Mouse (Mus musculus) layer of hippocampus, adult 11-12 months (tissue): Measurements from ENCODE around the gene Set.

Experiments
- DNase-seq: peaks from one replicate; pipeline ENCODE4 v3.0.0; 2022; ENCODE audit warnings: low spot score

The Set gene

DNA sequence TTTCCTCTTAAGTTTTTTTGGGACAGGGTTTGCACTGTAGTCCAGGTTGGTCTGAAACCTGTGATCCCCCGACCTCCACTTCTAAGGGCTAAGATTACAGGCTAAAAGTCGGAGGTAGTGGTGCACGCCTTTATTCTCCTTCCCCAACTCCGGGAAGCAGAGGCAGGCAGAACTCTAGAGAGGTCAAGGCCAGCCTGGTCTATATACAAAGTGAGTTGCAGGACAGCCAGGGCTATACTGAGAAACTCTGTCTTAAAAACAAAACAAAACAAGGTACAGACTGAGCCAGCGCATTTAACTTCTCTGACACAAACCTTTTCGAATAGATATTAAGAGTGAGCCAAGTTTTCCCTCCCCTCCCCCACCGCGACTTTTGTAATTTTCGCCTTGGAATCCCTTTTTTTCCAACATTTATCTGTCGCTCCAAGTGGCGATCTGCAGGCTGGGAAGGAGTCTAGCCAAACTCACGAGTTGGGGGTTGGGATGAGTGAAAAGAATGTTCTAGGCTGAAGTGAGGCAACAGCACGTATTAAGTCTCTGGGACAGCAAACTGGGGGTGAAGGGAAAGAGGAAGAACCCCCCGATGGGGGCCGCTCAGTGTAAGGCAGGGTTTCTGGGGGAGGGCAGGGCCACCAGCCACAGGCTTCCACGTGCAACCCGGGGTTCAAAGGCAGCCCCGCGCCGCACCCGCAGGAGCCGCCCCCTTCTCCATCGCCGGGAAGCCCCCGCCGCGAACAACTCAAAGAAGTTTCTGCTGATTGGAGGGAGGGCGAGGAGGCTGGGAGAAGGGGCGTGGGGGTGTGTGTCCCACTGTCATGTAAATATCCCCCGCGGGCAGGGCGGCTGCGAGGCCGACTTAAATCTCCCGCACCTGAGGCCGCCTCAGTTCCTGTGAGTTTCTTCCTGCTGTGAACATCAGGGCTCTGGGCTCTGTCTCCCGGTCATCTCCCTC is 4.3 kb downstream of the Set start:
- DNase-seq: no peak

- peak; percentile 39 for DNase-seq
Measured at GRCm38 (mm10) chr2:30062249-30063093, 5.3 kb downstream of the Set start.

DNA sequence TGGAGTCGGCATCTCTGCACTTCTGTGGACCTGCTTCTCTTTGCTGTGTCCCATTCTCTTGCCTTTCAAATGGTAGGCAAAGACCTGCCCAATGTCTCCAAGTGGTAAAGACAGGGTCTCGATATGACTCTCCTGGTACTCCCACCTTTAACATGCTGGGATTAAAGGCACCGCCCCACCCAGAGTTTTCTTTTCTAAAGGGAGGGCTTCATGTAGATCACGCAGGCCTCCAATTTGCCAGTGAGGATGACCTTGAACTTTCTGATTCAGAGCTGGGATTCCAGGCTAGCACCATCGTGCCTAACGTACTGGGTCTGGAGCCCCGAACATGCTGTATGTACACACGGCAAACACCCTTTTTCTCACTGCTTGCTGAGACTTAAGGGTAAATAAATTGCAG is 6.1 kb downstream of the Set start:
- DNase-seq: no peak

DNA sequence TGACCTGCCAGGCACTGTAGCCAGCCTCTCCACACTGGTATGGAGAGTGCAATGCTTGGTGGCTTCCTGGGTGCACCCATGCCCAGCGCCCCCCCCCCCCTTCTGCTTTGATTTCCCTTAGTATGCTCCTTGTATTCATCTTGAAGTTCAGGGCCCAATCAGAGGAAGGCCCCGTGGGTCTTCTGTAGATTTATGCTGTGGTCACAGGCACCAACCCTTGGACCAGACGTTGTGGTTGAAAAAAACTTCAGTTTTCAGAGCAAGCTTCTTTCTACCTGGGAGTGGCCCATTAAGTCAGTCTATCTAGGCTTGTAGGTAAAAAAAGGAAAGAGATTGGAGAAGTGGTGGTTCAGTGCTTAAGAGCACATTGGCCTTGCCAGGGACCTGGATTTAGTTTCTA is 6.6 kb downstream of the Set start:
- DNase-seq: no peak

DNA sequence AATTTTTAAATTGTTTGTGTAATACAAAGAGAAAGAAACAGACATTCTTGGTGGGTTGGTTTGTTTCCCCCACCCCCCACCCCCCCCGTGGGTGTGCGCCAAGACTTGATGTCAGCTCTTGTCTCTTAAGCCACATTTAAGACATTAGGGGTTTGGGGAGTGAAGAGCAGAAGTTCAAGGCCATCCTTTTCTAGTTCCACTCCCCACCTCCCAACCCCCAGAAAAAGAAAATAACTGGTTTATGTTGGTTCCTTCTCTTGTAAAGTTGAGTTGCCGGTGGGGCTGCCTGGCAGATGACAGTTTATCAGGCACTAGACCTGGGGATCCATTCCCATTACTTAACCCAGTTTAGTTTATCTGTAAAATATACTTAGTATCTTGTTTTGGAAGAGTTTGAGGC is 7.1 kb downstream of the Set start:
- DNase-seq: no peak

GRCm38 (mm10) chr2:30066046-30066901 is 9.1 kb downstream of the Set start:
- DNase-seq: peak; percentile 92

DNA sequence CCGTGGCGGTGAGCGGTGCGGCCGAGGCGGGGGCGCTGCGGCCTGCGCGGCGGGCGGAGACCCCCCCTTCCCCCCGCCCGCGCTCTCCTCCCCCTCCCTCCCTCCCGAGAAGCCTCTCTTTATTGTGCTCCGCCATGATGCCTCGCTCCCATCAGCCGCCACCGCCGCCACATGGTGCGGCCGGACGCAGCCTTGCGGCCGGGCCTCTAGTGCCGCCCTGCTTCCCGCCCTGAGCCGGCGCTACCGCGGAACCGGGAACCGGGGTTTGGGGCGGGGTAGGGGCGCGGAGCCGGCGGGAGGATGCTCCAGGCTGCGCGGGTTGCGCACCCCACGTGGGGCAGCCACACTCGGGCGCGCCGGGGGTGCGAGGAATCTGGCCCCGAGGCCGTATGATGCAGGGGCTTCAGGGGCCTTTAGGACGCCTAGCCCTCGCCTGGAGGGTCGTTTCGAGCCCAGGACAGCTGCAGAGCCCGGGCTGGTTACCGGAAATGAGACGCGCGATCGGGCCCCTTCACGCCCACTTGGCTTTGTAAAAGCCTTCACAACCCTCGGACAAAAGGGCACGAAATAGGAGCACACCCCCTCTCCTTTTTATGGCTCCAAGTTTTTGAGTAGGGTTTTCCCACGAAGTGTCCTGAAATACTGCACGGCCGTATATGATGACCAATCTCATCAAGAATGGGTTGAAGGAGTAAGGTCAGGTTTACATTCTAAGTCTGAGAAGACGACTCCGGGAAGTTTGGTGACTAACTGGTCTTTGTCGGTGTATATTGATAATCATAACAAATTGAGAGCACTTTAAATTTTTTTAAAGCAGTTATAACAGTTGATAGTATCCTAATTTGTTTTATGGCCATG is 10.1 kb downstream of the Set start:
- DNase-seq: peak; percentile 33

- DNase-seq: no peak
Measured at GRCm38 (mm10) chr2:30067962-30068361, 10.8 kb downstream of the Set start.

DNA sequence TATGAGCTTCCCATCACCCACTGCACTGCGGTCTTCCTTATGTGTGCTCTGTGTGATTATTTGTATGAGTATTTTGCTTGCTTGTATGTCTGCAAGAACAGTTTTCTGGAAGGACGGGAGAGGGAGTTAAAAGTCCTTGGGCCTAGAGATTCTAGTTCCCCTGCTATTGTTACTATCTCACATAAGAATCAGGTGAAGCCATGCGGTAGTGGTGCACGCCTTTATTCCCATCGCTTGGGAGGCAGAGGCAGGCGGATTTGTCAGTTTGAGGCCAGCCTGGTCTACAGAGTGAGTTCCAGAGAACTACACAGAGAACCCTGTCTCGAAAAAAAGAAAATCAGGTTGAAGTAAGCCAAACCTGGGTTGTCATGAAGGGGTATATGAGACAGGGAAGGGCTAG is 15.7 kb downstream of the Set start:
- DNase-seq: no peak

- no peak for DNase-seq
Measured at GRCm38 (mm10) chr2:30073285-30073684, 16.1 kb downstream of the Set start.

GRCm38 (mm10) chr2:30075625-30076024 is 18.4 kb downstream of the Set start:
- no peak for DNase-seq

DNA sequence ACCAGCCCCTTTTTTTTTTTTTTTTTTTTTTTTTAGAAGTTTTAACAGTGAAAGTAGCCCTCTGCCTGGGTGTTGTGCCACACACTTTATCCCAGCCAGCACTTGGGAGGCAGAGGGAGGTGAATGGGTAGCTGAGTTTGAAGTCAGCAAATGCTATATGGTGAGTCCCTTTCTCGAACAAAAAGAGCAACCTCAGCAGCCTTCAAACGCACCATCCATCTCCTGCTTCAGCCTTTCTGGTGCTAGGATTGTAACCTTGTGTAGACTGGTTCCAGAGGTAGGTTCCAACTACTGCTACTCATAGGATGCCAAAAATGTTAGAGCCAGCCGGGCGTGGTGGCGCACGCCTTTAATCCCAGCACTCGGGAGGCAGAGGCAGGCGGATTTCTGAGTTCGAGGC is 19.3 kb downstream of the Set start:
- no peak for DNase-seq

DNA sequence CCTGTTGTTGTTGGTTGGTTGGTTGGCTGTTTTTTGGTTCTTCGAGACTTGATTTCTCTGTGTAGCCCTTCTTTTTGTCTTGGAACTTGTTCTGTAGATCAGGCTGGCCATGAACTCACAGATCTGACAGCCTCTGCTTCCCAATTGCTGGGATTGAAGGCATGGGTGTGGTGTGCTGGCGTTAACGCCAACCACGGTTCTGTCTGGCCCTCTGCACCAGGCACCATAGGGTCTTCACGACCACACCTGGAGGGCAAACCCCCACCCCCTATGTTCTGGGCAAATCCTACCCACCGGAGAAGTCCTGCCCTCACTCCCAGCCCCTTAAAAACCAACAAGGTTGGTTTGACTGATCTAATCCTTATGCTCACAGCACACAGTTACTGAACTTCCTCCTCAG is 19.8 kb downstream of the Set start:
- DNase-seq: no peak

GRCm38 (mm10) chr2:30077502-30078348 is 20.5 kb downstream of the Set start, which contains the start of gene Pkn3:
Pkn3 (plus strand) TSS chr2:30077684.
- peak; percentile 77 for DNase-seq

DNA sequence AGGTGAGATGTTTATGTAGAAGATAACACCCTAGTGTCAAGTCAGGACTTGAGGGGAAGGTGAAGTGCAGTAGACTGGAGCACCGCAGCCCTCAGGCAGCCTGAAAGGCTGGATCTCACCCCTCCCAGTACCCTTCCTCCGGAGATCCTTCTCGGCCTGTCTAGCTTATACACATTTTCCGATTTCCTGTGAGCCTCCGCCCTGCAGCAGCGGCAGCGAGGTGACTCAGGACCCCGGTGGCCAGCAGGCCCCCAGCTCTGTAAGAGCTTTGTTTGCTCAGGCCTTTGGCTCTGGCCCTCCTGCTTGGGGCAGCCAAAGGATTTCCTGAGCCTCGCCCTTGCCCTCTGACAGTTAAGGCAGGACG is 21.2 kb downstream of the Set start:
- no peak for DNase-seq

- no peak for DNase-seq
Measured at GRCm38 (mm10) chr2:30078760-30079159, 21.6 kb downstream of the Set start.

DNA sequence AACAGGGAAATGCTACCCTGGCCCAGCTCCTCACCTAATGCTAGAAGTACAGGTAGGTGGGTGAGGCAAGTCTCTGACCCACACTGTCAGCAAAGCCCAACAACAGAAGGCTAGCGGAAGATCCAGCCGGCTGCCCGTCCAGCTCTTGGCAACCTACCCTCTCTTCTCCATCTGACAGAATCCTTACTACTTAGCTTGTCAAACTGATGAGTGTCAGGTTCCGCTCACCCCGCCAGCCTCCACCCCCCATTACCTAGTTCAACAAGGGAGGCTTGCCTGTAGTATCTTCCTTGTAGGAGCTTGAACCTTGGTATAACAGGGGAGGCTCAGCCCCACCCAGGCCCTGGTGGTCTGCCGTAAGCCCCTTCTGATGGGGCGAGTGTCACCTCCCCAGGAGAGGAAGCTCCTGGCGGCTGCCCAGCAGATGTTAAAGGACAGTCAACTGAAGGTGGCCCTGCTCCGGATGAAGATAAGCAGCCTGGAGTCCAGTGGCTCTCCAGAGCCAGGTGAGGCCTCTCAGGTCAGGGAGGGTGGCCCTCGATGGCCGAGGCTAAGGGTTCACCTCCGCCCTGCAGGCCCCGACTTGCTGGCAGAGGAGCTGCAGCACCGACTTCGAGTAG is 23.1 kb downstream of the Set start:
- no peak for DNase-seq

DNA sequence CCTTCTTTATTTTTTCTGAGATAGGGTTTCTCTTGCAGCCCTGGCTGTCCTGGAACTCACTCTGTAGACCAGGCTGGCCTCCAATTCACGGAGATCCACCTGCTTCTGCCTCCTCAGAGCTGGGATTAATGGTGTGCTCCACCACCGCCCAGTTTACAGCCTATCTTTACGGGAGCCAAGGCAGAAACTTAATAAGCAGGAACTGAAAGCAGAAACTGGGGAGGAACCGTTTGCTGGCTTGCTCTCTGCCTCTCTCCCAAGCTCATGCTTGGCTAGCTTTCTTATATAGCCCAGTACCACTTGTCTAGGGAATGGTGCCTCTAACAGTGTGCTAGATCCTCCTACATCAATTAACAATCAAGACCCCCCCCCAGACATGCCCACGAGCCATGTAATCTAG is 26.9 kb downstream of the Set start:
- DNase-seq: no peak

DNA sequence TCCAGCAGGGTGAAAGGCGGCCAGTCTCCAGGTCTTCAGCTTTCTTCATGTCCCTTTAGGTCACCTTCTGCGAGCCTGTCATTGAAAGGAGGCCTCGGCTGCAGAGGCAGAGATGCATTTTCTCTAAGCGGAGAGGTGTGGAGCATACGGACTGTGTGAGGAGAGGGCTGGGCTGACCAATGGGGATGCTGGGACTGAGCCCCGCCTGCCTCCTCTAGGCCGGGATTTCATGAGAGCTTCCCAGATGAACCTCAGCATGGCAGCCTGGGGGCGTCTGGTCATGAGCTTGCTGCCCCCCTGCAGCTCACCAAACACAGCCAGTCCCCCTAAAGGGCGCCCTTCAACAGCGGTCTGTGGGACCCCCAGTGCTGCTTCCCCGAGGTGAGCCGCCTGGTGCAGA is 27.5 kb downstream of the Set start:
- no peak for DNase-seq

GRCm38 (mm10) chr2:30087310-30087709 is 30.1 kb downstream of the Set start:
- DNase-seq: no peak
